Mouse (Mus musculus) layer of hippocampus, adult 2 months (tissue): ENCODE measurements at regions not wholly inside any gene's neighbourhood (a gene's known extent, or its start where the extent isn't known, plus 50 kb on each side); places are given as distances from the start of the nearest gene placed in this dataset.

ENCODE experiments used
- DNase-seq, 2 experiments: peaks; one replicate each; pipeline ENCODE4 v3.0.0; 2022; ENCODE audit warnings: low spot score in 2 of 2
- H3K27ac ChIP-seq: fragments of 200-600 bp; 2 replicates; pipeline ENCODE4 v1.8.1; 2022
- H3K4me3 ChIP-seq: fragments of 200-600 bp; 2 replicates; pipeline ENCODE4 v1.8.1; 2022; ENCODE audit warnings: mild to moderate bottlenecking
- CTCF ChIP-seq: fragments of 200-600 bp; conservative IDR thresholded peaks from 2 replicates; pipeline ENCODE4 v1.8.1; 2022; ENCODE audit warnings: antibody characterized with exemption, mild to moderate bottlenecking, moderate library complexity

- no peak for TF ChIP-seq CTCF
- no peak overlapping the region for H3K4me3 ChIP-seq
- no peak overlapping the region for H3K27ac ChIP-seq
- DNase-seq: no peak
Measured at GRCm38 (mm10) chr1:35850566-35851085, 217.6 kb upstream of the Hs6st1 start.

GRCm38 (mm10) chr1:35851681-35852409 is 216.4 kb upstream of the Hs6st1 start:
- Histone ChIP-seq H3K4me3 (no peak overlapping the region), H3K27ac (no peak overlapping the region)
- no peak for DNase-seq
- no peak for TF ChIP-seq CTCF

- Histone ChIP-seq H3K27ac (no peak overlapping the region), H3K4me3 (no peak overlapping the region)
- DNase-seq: no peak
- no peak for TF ChIP-seq CTCF
Measured at GRCm38 (mm10) chr1:35853018-35853417, 215.2 kb upstream of the Hs6st1 start.

- Histone ChIP-seq H3K4me3 (no peak overlapping the region), H3K27ac (no peak overlapping the region)
- TF ChIP-seq CTCF: no peak
- DNase-seq: no peak
Measured at GRCm38 (mm10) chr1:35855650-35856049, 212.6 kb upstream of the Hs6st1 start.

GRCm38 (mm10) chr1:35858342-35858741 is 209.9 kb upstream of the Hs6st1 start:
- no peak overlapping the region for H3K27ac ChIP-seq
- no peak overlapping the region for H3K4me3 ChIP-seq
- DNase-seq: no peak
- no peak for TF ChIP-seq CTCF

- no peak for DNase-seq
- TF ChIP-seq CTCF: no peak
- Histone ChIP-seq H3K4me3 (no peak overlapping the region), H3K27ac (no peak overlapping the region)
Measured at GRCm38 (mm10) chr1:35860779-35861178, 207.4 kb upstream of the Hs6st1 start.

- no peak for DNase-seq
- no peak overlapping the region for H3K4me3 ChIP-seq
- TF ChIP-seq CTCF: no peak
- H3K27ac ChIP-seq: no peak overlapping the region
Measured at GRCm38 (mm10) chr1:35862196-35862595, 206.0 kb upstream of the Hs6st1 start.

GRCm38 (mm10) chr1:35862661-35863060 is 205.5 kb upstream of the Hs6st1 start:
- DNase-seq: no peak
- no peak overlapping the region for H3K4me3 ChIP-seq
- H3K27ac ChIP-seq: no peak overlapping the region
- TF ChIP-seq CTCF: no peak

- Histone ChIP-seq H3K4me3 (no peak overlapping the region), H3K27ac (no peak overlapping the region)
- peak in 1 of 2 experiments; percentile 12 for DNase-seq
- no peak for TF ChIP-seq CTCF
Measured at GRCm38 (mm10) chr1:35864246-35864645, 204.0 kb upstream of the Hs6st1 start.

GRCm38 (mm10) chr1:35865263-35865662 is 202.9 kb upstream of the Hs6st1 start:
- Histone ChIP-seq H3K27ac (no peak overlapping the region), H3K4me3 (no peak overlapping the region)
- DNase-seq: no peak
- TF ChIP-seq CTCF: no peak

- TF ChIP-seq CTCF: no peak
- DNase-seq: no peak
- H3K4me3 ChIP-seq: no peak overlapping the region
- no peak overlapping the region for H3K27ac ChIP-seq
Measured at GRCm38 (mm10) chr1:35866643-35867042, 201.6 kb upstream of the Hs6st1 start.

GRCm38 (mm10) chr1:35869381-35870143 is 198.6 kb upstream of the Hs6st1 start:
- no peak for TF ChIP-seq CTCF
- DNase-seq: peak; percentile 77 to 89
- Histone ChIP-seq H3K27ac (no peak overlapping the region), H3K4me3 (peak overlapping the region; percentile 36; the same call in 1 of the 2 replicates)

- peak overlapping the region; percentile 36; the same call in 1 of the 2 replicates for H3K4me3 ChIP-seq
- H3K27ac ChIP-seq: no peak overlapping the region
- TF ChIP-seq CTCF: no peak
- no peak for DNase-seq
Measured at GRCm38 (mm10) chr1:35870144-35870827, 197.9 kb upstream of the Hs6st1 start.
